Mouse (Mus musculus) myocyte (in vitro differentiated cells): ENCODE data around the gene Aktip.

ENCODE experiments used
- CEBPB ChIP-seq: IDR thresholded peaks from 2 replicates; pipeline ENCODE4 v1.6.1; 2011; ENCODE audit warnings: mild to moderate bottlenecking, moderate library complexity; ENCODE audit not compliant: poor library complexity, insufficient read depth, severe bottlenecking
- E2F4 ChIP-seq: IDR thresholded peaks from one replicate; pipeline ENCODE4 v1.6.1; 2011; ENCODE audit warnings: mild to moderate bottlenecking, control low read depth, moderate library complexity; ENCODE audit not compliant: insufficient read depth
- MAX ChIP-seq: IDR thresholded peaks from one replicate; pipeline ENCODE4 v1.6.1; 2011; ENCODE audit warnings: low read depth, mild to moderate bottlenecking, control low read depth
- MYOD1 ChIP-seq, 3 experiments: IDR thresholded peaks; one replicate each; pipeline ENCODE4 v1.6.1; 2011; ENCODE audit warnings: control low read depth in 2 of 3, low read depth in 2 of 3, mild to moderate bottlenecking in 2 of 3, moderate library complexity in 1 of 3; ENCODE audit not compliant: insufficient read length in 2 of 3, control insufficient read depth in 1 of 3
- MYOG ChIP-seq, 3 experiments: IDR thresholded peaks; one replicate each; pipeline ENCODE4 v1.6.1; 2011; ENCODE audit warnings: control low read depth in 2 of 3, low read depth in 2 of 3, mild to moderate bottlenecking in 2 of 3; ENCODE audit not compliant: insufficient read length in 2 of 3, control insufficient read depth in 1 of 3, insufficient read depth in 1 of 3
- POLR2A ChIP-seq: IDR thresholded peaks from one replicate; pipeline ENCODE4 v1.6.1; 2011; ENCODE audit warnings: low read depth, mild to moderate bottlenecking, control low read depth, moderate library complexity; ENCODE audit not compliant: insufficient read length
- POLR2AphosphoS2 ChIP-seq: IDR thresholded peaks from one replicate; pipeline ENCODE4 v1.6.1; 2011; ENCODE audit warnings: low read depth, control low read depth; ENCODE audit not compliant: insufficient read length
- REST ChIP-seq: IDR thresholded peaks from one replicate; pipeline ENCODE4 v1.6.1; 2011; ENCODE audit warnings: mild to moderate bottlenecking, control low read depth, moderate library complexity; ENCODE audit not compliant: insufficient read depth, insufficient read length
- TCF12 ChIP-seq: IDR thresholded peaks from one replicate; pipeline ENCODE4 v1.6.1; 2011; ENCODE audit warnings: mild to moderate bottlenecking, control low read depth; ENCODE audit not compliant: poor library complexity, insufficient read depth, severe bottlenecking
- TCF3 ChIP-seq: IDR thresholded peaks from one replicate; pipeline ENCODE4 v1.6.1; 2011; ENCODE audit warnings: low read depth, control low read depth; ENCODE audit not compliant: insufficient read length
- USF1 ChIP-seq: IDR thresholded peaks from one replicate; pipeline ENCODE4 v1.6.1; 2011; ENCODE audit warnings: low read depth, mild to moderate bottlenecking, control low read depth, moderate library complexity

DNA sequence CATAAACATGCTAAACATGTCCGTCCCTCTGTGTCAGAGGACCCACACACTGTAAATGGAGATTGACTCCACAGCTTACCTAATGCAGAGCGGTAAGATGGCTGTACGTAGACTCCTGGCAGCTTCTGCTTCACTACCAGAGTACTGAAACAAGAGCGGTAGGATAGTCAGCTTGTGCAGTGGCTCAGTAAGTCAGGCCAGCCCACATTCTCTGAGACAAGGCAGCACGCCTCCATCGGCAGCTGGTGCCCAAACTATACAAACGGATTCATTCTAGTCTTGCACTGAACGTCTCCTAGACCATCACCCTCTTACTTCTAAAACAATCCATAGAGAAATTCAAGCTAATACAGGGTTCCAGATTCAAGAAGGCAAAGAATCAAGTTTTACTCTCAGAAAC lies 73.0 kb downstream of the Aktip start:
- TF ChIP-seq POLR2A (no peak), MYOG (IDR thresholded peaks at IDR 0.05; ENCODE audit: control insufficient read depth in 1 of 3, insufficient read depth in 1 of 3, insufficient read length in 2 of 3, low read depth in 2 of 3) (no peak), TCF12 (no peak), E2F4 (no peak), MAX (no peak), CEBPB (no peak), REST (no peak), POLR2AphosphoS2 (no peak), MYOD1 (IDR thresholded peaks at IDR 0.05; ENCODE audit: control insufficient read depth in 1 of 3, insufficient read length in 2 of 3, low read depth in 2 of 3) (no peak), TCF3 (no peak), USF1 (no peak)
